Mouse (Mus musculus): ENCODE measurements around the gene Hint1.

Gene Hint1

DNA sequence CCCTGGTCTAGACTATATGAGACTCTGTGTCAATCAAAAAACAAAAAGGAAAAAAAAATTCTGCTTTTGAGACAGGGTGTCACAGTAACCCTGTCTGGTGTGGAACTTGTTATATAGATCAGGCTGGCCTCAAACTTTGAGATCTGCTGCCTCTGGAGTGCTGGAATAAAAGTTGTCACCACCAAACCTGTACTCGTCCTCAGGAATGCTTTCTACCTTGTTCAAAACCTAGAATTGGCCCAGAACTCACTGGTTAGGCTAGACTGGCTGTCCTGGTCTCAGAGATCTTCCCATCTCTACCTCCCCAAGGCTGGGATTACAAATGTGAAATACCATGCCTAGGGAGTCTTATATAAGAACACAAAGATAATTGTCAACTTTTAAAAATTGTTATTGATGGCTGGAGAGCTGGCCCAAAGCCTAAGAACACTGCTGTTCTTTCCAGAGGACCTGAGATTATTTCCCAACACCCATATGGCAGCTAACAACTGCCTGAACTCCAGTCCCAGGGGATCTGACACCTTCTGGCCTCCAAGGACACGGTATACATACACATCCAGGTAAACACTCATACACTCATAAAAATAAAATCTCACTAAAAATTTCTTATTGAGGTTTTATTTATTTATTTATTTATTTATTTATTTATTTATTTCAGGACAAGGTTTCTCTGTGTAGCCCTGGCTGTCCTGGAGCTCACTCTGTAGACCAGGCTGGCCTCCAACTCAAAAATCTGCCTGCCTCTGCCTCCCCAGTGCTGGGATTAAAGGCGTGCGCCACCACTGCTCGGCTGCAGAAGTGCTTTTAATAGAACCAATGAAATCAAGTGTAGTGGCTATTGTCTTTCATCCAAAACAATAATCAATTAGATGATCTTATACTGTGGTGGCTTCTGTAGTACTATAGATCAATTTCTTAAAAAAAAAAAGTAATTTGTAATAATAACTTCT, 4.4 kb upstream of the Hint1 start:
- no peak for DNase-seq

DNA sequence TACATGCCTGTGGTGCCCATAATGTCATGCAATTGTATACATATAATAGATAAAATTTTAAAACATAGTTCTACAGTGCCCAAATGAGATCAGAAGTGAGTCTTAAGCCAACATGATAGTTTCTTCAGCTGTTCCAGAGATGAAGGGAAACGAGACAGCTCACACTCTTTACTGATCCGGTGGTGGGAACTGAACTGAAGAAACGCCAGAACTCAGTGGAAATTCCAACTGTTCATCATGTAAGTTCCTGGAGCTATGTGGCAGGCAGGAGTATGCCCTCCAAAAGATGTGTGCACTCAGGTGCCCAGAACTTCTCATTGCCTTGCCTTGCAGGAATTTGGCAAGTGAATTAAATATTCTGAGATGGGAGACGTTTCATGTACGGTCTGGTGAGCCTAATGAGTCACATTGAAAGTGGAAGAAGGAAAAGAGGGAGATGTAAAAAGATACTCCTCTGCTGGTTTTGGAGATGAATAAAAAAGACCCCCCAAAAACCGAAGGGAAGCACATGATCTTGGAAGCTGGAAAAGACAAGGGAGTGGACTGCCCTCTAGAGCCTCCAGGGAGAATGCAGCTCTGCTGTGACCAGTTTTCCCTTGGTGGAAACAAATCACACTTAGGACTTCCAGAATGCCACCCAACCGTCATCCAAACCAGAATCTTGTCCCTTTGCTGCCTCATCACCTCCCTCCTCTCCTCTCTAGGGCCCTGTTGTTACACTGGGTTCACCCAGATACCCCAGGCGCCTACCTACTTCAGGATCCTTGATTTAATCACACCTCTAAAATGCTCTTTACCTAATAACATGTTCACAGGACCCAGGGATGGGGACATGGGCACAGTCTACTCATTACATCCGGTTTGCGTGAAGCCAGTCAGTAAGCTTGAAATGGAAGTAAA, 3.3 kb upstream of the Hint1 start:
- DNase-seq: peak in 1 of 2 experiments; percentile 64

DNA sequence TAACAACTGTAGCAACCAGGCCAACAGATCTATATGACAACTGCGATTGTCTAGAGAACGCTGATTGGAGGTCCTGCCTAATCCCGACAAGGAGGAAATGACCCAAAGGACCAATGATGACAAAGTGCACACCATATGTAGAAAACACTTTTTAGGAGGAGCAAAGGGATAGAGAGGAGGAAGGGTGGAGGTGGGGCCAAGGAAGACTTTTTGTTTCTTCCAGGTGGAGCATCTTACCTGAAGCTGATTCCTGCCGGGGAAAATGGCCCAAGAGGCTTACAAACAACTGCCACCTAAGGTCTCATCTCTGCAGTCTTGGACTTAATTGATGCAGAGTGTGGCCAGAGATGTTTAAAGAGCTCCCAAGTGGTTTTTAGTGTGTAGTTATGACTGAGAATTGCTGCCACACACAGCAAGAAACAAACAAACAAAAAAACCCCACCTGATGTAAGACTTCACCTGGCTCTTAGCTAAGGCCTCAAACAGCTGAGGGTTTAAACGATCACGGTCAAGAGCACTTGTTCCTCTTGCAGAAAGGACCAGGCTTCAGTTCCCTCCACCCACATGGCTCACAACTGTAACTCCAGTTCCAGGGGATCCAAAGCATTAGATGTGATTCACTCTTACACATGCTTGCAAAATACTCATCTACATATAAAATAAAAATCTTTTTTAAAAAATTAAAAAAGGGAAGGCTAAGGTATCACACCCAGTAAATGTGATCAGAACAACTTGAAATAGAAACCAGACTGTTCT, 675 bp upstream of the Hint1 start:
- DNase-seq: no peak

DNA sequence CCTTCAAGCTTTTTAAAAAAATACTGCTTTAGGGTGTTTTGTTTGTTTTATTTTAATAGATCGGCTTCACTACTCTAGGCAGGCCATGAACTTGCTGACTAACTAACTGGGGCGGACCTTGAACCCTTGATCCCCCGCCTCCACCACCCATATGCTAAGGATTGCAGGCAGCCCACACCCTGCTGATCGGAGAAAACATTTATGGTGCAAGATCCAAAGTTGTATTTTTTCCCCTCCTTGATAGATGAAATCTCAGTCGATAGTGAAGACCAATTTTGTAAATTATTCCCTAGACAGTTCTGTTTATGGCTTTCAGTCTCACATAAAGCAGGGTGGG, 834 bp downstream of the Hint1 start:
- DNase-seq: peak; percentile 72 to 76

DNA sequence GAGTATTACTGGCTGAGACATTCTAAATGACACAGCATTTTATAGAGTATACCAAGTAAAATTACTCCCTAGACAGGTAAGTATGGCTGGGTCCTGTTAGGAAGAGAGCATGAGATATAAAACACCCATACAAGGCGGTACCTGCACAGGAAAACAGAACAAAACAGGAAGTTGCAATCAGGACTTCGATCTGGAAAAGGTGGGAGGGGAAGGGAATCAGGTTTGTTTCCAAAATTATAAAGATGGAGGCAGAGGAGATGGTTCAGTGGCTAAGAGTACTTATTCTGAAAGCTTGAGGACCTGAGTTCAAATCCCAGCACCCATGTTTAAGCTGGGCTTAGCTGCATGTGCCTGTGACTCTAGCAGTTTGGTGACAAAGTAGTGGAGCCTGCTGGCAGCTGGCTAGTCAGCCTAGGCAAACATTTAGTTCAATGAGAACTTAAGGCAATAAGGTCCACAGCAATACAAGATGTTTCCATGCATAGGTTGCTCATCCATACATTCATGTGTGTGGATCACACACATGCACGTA, 1.8 kb downstream of the Hint1 start:
- no peak for DNase-seq

DNA sequence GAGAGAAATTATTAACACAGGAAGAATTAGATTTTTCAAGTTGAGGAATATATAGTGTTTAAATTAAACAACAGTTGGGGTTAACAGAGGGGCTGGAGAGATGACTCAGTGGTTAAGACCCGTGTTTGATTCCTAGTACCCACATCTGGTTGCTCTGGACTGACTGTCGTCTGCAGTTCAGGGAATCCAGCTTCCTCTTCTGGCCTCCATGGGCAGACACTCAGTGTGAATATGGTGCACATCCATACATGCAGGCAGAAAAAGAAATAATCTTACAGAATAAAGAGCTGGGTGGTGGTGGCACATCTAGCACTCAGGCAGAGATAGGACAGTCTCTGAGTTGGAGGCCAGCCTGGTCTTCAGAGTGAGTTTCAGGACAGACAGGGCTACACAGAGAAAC, 2.3 kb downstream of the Hint1 start:
- no peak for DNase-seq

DNA sequence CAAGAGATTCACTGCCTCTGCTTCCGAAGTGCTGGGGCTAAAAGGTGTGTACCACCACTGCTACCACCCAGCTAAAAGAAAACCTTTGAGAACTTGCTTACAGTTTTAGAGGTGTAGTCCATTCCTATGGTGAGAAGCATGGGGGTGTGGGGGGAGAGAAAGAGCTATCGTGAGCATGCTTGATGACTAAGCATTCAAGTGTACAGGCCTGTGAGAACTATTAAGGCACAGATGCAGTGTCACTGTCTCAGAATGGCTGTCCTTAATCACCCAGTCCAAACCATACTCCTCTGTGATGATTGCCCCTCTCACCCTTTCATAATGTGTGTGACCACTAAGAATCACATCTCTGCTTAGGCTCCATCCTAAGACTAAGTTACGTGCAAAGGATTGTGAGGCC, 3.1 kb downstream of the Hint1 start:
- no peak for DNase-seq

DNA sequence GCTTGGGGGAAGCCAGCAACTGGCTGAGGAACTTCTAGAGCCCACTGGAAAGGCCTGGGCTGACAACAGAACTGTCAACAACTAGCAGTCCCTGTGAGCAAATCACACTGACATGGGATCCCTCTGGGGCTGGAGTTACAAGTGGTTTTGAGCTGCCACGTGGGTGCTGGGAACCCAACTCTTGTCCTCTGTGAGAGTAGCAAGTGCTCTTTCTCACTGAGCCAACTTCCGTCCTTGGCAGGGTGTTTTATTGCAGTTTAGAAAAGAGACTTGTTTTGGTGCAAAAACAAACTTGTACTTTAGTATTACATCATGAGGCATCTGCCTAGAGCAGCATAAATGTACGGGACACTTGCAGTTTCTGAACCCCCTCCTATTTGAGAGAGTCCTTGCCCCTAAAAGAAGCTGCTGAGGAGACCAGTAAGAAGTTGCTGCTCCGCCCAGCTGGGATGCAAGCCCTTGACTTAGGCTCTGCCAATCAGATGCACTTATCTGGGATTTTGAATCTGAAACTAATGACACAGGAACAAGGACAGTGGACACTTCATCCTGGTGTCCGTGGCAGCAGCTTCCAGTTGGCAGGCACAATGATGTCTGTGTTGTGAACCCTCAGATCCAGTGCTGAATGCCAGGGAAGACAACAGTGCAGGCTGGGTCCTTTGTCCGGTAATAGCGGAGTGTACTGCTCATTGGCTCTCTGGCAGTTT, 5.8 kb downstream of the Hint1 start:
- DNase-seq: no peak

DNA sequence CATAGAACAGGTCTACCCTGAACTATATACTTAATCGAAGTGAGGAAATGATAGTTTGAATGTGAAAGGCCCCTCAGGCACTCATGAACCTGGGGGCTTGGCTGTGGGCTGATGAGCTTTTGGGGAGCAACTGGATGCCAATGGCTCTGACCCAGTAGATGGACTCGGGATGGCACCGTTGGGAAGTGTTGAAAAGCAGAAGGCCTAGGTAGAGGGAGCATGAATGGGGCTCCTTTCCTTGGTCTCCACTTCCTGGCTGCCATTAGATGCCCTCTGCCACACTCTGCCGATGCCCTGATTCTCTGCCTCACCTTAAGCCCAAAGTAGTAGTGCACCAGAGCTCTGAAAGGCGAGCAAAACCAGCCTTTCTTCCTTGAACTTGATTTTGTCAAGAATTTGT, 9.8 kb downstream of the Hint1 start:
- DNase-seq: no peak

DNA sequence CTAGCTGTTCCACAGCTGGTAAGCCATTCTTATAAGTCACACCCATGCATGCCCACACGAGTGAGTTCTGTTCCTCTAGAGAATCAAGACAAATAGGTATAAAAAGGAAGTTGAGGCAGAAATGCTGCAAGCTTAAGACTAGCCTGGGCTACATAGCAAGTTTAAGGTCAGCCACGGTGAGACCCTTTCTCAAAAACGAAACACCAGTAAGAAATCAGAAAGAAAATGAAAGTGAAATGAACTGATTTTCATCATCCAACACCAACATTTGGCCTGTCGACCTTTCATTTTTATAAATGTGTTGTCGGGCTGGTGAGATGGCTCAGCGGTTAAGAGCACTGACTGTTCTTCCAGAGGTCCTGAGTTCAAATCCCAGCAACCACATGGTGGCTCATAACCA, 12.7 kb downstream of the Hint1 start:
- no peak for DNase-seq

DNA sequence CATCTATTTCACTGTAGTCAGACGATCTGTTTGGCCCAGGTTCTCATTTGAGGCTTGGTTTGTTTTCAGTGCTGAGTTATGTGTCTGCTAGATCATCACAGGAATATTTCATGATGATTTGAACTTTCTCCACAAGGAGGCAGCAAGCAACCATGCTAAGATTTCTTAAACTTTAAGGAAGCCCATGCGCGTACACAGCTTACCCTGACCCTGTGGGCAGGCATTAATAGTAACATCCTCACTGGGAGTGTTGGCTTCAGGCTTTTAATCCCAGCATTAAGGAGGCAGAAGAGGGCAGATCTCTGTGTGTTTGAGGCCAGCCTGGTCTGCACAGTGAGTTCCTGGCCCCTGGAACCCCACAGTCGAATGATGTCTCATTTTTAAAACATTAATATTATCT, 13.3 kb downstream of the Hint1 start:
- peak; percentile 76 to 82 for DNase-seq

DNA sequence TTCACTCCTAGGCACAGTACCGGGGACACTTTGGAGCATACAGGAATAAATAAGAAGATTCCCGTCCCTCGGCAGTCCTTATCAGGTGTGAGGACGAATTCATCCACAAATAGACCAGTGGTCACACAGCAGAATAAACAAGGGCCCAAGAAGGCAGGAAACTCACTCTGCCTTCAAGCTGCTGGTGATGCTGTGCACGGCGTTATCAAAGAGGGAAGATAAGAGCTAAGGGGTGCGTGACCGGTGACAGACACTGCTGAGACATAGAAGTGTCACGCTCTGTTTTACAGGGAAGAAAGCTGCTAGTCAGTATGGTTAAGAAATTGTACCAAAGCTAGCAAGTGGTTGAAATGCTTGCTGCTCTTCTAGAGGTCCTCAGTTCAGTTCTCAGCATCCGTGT, 13.7 kb downstream of the Hint1 start:
- DNase-seq: no peak

DNA sequence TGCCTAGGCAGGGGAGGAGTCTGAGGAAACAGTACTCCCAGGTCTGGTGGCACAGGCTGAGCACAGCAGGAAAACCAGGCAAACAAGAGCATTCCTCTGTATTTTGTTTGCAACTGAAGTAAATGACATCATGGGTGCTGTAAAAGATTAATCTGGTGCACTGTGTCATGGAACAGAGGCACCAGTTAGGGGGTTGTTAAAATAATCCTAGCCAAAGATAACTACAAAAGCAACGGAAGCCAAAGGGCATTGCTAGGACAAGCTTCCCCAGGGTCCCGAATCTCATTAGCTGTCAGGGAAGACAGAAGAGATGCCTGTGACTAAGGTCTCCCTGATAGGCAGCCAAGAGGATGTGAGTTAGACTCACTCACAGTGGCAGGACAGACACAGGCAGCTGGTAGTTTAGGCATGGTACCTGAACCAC, 14.9 kb downstream of the Hint1 start:
- peak; percentile 76 to 91 for DNase-seq

DNA sequence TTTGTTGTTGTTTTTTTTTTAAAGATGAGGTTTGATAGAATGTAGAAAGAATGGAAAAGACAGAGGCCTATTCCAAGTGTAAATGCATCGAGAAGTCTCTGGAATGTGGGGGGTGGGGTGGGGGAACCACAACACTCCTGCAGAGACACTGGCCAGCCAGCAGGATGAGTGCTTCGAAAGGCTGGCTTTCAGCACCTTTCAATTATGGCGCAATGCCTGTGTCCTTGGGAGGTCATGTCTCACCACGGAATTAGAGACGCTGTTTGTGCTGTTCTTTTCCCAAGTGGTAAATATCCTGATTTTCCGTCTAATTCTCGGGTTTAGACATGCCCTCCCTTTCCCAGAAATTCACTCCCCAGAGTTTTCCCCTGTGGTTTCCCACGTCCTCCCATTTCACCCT, 16.5 kb downstream of the Hint1 start:
- DNase-seq: peak; percentile 62 to 70

DNA sequence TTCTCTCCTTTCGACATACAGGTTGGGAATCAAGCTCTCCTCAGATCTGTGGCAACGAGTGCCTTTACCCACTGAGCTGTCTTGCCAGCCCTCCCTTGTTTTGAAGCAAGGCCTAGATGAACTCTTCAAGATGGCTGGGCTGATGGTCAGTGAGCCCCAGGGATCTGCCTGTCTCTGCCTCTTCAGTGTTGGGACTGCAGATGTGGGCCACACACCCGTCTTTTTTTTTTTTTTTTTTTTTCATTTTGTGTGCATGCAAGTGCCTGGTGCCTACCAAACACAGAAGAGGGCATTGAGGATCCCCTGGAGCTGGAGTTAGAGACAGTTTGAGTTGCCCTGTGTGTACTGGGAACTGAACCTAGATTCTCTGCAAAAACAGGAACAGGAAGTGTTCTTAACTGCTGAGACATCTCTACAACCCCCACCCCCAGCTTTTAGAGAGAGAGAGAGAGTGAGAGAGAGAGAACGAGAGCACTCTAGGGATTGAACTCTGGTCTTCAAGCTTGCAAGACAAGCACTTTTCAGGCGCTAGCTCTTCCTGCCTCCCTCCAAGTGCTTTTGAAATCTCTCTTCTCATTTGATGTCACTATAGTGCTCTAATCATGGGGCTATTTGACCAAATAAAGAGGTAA, 18.1 kb downstream of the Hint1 start:
- no peak for DNase-seq

DNA sequence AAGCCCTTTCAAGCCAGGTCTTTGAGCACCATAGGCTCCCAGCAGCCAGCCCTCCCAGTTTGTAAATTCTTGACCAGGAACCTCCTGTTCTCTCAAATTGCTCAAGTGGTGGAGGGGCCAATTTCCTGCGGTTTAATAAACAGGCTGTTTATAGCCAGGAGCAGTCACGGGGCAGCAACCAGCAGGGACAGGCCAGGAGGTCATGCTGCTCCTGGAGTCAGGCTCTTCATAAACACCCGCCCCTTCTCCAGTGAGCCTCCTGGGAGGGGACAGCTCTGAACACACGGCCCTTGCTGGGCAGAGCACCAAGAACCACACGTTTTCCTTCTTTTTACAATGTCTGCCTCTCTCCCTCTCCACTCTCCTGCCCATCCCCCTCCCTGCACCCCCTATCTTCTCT, 18.8 kb downstream of the Hint1 start:
- DNase-seq: peak; percentile 89 to 92

DNA sequence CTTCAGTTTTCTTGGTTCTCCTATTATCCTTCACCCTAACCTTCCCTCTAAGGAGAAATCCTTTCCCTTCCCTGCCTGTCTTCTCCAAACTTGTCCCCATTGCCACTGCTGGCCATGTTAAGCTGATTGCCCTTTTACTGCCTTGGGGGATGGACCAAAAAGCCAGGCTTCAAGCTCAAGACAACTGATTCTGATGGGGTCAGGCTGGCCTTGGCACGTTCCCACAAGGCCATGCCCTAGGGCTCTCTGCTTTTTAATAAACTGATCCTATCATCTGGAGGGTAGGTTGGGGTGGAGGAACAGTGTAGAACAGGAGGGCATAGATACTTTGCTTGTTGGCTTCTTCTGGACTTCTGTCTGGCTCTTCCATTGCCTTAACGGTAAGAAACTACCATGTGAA, 19.2 kb downstream of the Hint1 start:
- no peak for DNase-seq

DNA sequence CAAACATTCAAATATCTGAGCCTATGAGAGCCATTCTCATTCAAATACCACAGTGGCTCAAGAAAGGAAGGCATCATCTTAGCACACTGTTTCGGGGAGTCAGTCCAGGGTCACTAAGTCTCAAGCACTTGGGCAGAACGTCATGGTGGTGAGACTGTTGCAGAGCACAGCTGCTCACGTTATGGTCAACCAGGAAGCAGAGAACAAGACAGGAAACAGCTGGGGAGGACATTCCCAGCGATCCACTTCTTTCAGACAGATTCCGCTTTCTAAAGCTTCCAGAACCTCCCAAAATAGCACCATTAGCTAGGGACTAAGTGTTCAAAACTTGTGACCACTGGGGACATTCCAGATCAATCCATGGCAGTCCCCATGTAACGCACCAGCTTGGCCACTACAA, 21.7 kb downstream of the Hint1 start:
- no peak for DNase-seq

DNA sequence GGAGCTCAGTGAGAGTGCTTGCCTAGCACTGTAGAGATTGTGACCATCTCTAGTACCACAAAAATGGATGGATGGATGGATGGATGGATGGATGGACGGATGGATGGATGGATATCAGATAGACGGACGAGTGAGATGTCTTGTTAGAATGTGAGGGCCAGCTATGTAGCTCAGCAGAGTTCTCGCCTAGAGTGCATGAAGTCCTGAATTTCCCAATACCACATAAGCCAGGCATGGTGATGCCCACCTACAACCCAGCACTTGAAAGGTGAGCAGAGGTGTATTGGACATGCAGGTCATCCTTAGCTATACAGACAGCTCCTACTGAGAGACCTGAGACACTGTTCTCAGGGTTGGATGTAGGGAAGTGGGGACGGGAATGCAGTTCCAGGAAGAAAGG, 25.2 kb downstream of the Hint1 start:
- DNase-seq: no peak

DNA sequence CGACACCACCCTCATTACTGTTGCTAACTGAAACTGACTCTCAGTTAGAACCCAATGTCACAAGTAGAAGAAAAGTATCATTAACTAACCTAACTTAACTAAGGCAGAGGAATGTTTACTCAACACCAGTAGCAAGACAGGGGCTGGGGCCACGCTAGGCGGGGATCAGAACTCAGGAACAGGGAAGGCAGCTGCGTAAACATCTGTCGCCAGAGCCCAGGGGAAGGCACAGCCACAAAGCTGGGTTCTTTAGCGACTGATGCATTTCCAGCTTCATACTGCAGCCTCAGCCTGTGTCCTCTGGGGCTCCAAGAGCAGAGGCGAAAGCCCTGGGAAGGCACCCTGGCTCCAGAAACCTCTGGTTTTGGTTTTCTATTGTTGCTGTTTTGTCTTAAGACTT, 25.9 kb downstream of the Hint1 start:
- no peak for DNase-seq

DNA sequence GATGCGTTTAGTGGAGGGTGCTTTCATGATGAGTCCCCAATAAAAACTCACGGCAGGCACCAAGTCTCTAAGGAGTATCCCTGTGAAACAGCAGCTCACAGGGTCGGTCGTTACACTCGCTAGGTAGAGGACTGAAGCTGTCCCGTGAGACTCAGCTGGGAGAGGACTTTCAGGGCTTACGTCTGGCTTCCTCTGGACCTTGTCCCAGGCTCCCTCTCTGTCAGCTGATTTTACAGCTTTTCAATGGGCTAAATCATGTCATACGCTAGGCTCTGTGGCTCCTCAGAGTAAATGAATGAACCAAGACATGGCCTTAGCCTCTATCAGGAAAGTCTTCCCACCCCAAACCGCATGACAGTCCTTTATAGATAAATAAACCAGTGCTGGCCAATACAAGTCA, 28.4 kb downstream of the Hint1 start:
- peak; percentile 80 to 83 for DNase-seq

DNA sequence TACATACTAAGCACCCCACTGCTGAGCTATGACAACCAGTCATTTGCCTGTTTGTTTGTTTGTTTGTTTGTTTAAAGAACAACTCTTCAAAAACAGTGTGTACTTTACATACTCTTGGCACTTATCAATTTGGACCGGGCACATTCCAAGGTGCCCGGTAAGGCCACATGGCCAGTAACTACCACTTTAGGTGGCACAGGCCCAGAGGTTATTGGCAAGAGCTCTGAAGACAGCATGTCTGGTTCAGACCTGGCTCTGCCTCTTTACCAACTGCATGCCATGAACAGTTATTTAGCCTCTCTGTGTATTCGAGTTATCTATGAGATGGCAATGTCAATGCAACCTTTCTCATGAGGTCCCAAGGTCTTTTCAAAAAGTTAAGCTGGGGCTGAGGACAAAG, 30.5 kb downstream of the Hint1 start:
- DNase-seq: peak; percentile 63 to 75
